Mouse (Mus musculus) embryo, embryonic 10.5 days (tissue): ENCODE measurements around the gene Gm39115.

Source experiments
- DNase-seq: peaks from one replicate; pipeline ENCODE4 v3.0.0-alpha.2; 2015; ENCODE audit warnings: low spot score

Gene Gm39115

GRCm38 (mm10) chr7:142095183-142095931, 40.5 kb downstream of the Gm39115 start, which contains the start of gene Dusp8:
Gene Dusp8 (minus strand): TSS chr7:142095843.
- DNase-seq, result peak; percentile 91

- DNase-seq, result peak; percentile 37
These were observed 41.3 kb downstream of the Gm39115 start for GRCm38 (mm10) chr7:142094301-142095143.

- no peak for DNase-seq
These were observed 42.1 kb downstream of the Gm39115 start for GRCm38 (mm10) chr7:142093696-142094240.

GRCm38 (mm10) chr7:142092991-142093390, 42.8 kb downstream of the Gm39115 start:
- no peak for DNase-seq

GRCm38 (mm10) chr7:142091848-142092247, 44.0 kb downstream of the Gm39115 start:
- DNase-seq, result no peak

GRCm38 (mm10) chr7:142089648-142090447, 46.0 kb downstream of the Gm39115 start:
- no peak for DNase-seq

- DNase-seq, result peak; percentile 87
These were observed 46.9 kb downstream of the Gm39115 start for GRCm38 (mm10) chr7:142088886-142089285.

- no peak for DNase-seq
These were observed 48.7 kb downstream of the Gm39115 start for GRCm38 (mm10) chr7:142087069-142087652.

- DNase-seq, result no peak
These were observed 49.5 kb downstream of the Gm39115 start for GRCm38 (mm10) chr7:142086159-142086905.
